Mouse (Mus musculus) adrenal gland, postnatal 10 days (tissue): ENCODE data around the gene 4931428F04Rik. TPM values are rescaled to one million over a fixed set of nuclear protein-coding genes. Genes with fewer than 3 reads are reported as not detected.
"Not testable (repeated sequence)": the region's sequence is repeated elsewhere in the genome, so short reads cannot be mapped to it uniquely, and the experiment has no call there.

Experiments used
- DNase-seq: peaks from one replicate; pipeline ENCODE4 v3.0.0; 2021; ENCODE audit warnings: mixed read lengths
- total RNA-seq, 2 experiments: library from RNA; stranded (reverse); gene quantifications; 2 replicates each; pipeline ENCODE4 v1.2.3; 2021

The 4931428F04Rik gene
- total RNA-seq, 2 experiments from 2014 or later, result 4.8 to 6.9 TPM

DNA sequence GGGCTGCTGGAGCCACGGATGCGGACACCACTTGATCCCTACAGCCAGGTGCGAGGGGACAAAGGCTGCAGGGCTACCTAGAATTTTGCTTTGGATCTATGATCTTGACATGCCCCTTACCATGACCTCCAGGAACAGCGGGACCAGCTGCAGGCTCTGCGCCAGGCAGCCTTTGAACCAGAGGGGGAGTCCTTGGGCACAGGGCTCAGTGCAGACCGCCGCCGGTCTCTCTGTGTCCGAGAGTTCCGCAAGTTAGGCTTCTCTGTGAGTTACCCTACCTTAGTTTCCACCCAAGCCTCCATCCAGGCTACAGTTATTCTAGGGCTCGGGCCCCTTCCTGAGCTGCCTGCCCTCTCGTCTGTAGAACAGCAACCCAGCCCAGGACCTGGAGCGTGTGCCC lies 18.0 kb upstream of the 4931428F04Rik start:
- DNase-seq, result no peak

DNA sequence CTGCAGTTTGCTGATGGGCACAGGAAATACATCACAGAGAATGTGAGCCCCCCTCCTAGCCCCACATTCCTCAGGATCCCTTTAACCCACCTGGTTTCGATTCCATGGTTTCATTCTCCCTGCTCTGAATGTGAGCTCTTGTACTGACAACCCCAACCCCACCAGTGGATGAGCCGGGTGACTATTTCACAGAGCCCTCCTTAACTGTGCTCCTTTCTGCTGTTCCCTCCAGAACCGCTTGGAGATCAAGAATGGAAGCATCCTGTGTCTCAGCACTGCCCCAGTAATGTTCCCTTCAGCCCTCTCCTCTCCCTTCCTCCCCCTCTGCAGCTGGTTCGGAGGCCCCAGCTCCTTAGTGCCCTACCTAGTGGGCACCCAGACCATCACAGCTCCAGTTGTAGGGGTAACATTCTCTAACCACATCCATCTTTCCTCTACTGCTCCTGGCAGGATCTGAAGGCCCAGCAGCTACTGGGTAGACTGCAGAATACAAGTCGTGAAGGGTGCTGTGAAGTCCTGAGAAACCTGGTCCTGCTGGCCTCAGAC lies 16.6 kb upstream of the 4931428F04Rik start:
- no peak for DNase-seq

DNA sequence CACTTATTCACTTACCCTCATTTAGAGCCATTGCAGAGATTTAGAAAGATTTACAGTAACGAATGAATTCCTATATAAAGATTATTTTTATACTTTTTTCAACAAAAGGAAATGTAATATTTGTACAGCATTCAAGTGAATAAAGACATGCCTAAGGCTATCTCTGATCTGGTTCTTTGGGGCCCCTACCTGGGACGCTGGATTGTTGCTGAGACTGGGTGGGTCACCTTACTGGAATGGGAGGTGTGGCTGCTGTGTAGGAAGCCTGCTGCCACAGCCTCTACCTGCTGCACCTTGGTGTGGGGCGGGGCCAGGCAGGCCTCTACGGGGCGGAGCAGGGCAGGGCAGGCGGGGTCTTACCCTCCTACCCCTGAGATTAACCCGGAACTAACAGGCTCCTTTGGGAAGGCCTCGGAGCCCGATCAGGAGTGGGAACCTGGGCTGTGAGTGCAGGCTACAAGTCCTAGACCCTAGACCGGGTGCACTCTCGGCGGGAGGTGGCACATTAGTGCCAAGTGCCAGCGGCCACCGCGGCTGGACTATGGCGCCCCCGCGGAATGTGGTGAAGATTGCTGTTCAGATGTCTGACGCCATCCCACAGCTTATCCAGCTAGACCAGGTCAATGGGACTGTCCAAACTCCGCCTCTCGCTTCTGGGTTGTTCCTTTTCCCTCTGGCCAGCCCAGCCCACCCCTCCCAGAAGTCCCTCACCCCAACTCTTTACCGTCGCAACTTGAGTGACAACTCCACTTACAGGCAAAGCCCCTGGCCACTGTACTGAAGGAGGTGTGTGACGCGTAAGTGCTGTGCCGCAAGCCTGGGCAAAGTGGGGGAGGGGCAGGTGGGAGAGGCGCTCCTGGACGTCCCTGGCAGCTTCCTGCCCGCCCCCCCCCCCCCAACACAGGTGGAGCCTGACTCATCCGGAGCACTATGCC lies 15.8 kb upstream of the 4931428F04Rik start, which contains the start of gene Elmo3:
Elmo3 (plus strand) TSS at position 391 of the 935 bp plus-strand sequence.
- DNase-seq, result peak; percentile 74

DNA sequence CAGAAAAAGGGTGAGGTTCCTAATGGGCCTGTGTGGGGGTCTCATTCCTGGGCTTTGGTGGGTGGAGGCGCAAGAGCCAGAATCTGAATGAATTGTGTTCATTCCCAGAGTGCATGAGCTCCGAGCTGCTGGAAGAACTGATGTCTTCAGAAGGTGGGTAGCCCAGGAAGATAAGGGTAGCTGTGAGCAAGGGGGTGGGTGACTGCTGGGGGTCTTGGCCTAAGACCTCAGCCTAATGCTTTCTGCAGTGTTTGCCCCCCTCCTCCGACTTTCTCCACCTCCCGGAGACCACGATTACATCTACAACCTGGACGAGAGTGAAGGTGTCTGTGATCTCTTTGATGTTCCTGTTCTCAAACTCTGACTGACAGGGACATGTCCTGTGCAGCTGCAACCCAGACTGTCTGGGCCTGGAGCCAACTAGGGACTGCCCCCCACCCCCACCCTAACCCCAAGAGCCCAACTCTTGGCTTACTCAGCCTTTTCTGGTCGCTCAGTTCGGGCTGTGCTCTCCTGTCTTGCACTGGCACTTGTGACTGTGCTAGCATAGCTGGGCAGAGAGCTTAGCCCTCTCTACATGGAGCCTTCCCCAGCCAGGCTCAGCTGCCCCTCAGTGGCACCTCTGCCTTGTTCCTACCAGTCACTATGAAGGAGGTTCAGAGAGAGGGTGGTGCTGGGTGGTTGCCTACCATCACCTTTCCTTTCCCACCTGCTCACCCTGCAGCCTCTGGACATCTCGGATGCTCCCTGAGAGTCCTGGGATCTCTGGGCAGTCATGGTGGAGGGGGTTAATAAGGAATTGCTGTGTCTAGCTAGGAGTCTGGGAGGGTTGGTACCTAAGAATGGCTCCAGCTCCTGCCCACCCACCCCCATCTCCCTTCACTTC lies 14.9 kb upstream of the 4931428F04Rik start:
- peak; percentile 32 for DNase-seq

DNA sequence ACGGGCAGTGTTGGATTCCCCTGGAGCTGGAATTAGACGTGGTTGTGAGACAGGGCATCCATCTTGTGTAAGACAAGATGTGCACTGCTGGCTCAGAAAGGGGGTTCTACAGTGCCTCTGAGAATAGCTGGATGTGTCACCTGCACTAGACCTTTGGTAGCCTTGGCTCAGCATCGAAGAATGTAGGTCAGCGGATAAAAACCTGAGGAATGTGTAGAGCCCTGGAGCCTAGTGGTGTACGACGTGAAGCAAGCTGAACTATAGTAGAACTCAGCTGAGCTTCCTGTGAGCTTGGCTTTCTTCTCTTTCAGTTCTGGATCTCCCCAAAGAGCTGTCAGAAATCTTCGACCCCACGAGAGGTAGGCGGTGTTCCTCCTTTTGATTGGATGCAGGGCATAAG lies 14.2 kb upstream of the 4931428F04Rik start:
- no peak for DNase-seq

DNA sequence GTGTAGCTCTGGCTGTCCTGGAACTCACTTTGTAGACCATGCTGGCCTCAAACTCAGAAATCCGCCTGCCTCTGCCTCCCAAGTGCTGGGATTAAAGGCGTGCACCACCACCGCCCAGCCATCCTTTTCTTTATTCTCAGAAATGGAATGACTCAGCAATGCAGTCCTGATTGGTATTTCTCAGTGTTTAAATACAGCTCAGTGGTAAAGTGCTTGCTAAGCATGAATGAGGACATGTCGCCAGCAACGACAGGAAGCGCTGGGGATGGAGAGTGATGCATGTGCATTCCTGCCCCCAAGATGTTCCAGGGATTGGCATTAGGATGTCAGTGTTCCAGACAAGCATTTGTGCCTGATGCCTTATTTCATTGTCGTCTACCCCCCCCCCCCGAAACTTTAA lies 13.7 kb upstream of the 4931428F04Rik start:
- DNase-seq, result no peak

DNA sequence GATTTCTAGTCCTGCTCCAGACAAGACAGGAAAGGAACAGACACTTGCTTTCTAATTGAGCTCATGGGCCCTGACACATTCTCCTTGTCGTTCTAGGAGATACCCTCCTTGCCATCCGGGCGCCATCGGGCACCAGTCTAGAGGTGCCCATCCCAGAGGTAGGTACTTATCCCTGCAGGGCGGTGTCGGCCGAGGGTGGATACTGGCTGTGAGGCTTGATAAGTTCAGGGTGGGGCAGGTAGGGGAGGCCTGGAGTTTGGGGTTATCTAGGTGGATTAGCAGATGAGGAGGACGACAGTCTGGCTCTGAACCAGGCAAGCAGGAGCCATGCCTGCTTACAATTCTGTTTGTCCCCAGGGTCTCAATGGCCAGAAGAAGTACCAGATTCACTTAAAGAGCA lies 10.3 kb upstream of the 4931428F04Rik start:
- no peak for DNase-seq

DNA sequence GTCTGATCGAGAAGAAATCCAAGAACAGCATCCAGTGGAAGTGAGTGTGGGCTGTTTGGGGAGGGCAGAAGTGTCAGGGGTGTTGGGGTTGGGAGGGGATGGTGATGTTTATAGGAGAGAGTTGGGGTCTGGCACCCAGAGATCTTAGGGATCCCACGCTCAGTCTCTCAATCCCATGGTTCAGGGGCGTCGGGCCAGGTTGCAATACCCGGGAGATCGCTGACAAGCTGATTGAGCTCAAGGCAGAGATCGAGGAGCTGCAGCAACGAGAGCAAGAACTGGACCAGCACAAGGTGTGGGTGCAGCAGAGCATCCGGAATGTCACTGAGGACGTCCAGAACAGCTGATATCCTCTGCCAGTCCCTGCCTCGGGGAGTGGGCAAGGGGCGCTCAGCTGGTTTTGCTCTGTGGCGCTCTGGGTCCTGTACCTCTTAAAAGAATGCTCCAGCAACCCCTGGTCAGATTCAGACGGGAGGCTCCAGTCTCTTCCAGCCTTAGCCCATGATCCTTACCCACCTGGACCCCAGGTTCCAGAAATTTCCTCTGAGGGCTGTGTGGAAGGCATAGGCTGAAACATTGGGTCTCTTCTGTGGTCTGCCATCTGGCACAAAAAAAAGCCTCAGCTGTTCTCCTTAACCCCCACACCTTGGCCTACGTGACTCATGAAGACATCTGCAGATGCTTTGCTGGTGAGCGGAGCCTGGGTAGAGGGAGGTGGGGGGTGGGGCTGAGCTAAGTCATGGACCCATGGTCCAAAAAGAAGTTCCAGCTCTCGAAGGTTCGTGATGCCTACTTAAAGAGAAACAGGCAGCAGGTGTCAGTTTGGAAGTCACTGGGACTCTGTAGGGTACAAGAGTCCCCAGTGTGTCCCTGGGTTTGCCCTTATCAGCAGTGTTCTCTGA lies 8.9 kb upstream of the 4931428F04Rik start:
- DNase-seq, result no peak

DNA sequence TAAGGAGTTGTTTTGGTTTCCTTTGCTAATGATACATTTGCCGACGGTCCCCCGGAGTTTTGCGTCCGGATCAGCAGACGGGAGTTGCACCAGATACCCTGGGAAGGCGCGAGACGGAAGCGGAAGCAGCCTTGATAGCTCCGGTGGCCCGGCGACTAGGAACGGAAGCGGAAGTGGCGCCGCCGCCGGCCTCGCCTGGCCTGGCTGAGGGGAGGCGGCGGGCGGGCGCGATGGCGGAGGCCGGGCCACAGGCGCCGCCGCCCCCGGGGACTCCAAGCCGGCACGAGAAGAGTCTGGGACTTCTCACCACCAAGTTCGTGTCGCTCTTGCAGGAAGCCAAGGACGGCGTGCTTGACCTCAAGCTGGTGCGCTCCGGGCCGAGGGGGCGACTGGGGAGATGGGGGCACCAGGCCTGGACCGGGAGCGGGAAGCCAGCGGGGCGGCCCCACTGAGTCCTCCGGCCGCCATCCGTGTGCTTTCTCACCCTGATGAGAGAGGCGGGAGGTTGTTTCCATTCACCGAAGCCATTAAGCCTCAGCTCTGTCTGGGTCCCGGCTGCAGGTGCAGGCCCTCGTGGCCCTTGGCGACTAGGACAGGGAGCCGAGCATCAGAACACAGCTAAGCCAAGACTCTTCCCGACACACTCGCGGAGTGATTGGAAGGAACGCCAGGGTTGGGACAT lies 8.0 kb upstream of the 4931428F04Rik start, which contains the start of gene E2f4:
E2f4 (plus strand) TSS at position 153 of the 682 bp plus-strand sequence.
- DNase-seq, result peak; percentile 95

DNA sequence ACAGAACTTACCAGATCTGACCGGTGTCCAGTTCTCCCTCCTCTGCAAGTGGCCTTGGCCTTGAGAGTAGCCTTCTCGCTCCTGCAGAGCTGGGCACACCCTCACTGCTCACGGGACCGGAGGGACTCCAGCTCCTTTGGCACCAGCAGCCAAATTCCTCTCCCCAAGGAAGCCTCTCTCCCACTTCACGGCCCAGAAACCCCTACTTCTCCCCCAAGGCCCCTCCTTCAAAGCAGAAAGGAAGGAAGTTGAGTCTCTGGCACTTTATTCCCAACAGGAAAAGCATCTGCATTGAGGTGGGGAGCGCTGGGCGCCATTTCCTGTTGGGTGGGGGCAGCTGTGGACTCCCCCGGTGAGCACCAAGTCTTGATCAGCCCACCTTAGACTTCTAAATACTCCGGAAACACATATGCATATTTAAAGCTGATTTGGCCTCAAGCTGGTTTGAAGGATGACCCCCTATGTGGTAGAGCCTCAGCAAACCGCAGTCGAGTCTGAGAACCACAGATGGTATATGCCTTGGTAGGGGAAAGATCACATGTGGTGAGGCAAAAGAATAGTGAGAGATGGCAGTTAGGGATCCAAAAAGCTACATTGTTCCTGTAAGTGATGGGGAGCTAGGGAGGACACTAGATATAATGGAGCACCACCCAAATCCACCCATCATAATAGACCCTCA lies 6.4 kb upstream of the 4931428F04Rik start, which contains the start of gene Exoc3l:
Exoc3l (minus strand) TSS at position 207 of the 679 bp plus-strand sequence.
- peak; percentile 70 for DNase-seq

DNA sequence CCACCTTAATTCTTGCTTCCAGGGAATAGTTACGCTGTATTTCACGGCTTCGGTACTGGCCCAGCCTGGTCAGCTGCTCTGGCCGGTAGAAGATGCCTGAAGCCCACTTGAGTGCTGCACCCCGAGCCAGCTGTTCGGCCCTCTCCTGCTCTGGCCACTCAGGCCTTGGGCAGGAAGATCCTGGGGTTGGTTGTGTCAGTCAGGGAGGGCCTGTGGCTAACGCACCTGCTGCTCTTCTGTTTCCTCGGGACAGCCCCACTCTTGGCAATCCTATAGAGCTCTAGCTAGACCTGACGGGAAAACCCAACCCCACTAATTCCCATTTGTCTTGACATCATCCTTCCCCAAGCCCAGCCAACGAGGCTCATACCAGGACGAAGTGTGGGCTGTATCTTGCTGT lies 5.6 kb upstream of the 4931428F04Rik start:
- no peak for DNase-seq

DNA sequence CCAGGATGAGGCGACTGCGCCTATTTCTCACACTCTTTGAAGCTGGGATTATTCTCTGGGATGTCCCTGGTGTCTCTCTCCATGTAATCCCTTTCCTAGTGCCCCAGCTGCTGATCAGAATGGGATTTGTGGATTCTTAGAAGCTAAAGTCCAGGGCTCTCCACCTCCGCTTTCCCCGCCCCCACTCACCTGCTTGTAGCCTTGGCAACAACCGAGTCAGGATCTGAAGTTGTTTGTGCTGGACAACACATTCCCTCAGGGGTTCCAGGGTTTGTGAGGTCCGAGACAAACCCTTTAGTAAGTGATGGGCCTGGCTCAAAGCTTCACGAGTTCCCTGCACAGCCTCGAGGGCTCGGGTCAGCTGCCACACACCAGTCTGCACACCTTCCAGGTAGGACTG lies 5.1 kb upstream of the 4931428F04Rik start:
- DNase-seq, result no peak

DNA sequence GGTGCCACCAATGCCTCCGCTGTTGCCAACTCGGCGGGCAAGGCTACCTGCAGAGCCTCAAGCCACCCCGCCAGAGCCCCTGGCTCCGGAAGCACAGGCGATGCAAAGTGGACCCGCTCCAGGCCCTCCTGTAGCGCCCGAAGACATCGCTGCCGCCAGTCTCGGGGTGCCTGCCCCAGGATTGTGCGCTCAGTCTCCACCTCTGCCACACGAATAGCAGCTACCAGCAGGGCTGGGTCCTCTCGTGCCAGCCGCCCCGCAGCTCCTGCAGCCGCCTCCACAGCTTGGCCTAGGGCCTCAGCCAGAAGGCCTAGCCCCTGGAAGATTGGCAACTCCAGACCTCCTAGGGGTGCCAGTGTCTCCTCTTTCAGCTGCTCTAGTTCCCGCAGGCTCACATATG lies 3.7 kb upstream of the 4931428F04Rik start:
- DNase-seq, result no peak

DNA sequence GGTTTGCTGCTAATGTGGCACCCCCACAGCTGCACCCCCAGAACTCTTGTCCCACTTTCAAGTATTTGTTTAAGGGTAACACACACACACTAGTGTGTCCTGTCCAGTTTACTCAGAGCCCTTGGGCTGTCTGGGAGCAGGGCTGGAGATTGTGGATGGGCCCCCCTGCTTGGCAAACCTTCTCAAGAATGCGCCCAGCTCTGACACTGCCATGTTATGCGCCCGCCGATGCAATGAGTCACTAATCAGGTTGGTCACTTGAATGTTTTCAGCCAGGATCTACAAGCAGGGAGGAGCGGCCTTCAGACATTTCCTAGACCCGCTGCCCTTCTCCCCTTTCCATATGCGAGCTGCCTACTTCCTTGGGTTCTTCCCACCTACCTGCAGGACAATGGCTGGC lies 2.8 kb upstream of the 4931428F04Rik start:
- no peak for DNase-seq

DNA sequence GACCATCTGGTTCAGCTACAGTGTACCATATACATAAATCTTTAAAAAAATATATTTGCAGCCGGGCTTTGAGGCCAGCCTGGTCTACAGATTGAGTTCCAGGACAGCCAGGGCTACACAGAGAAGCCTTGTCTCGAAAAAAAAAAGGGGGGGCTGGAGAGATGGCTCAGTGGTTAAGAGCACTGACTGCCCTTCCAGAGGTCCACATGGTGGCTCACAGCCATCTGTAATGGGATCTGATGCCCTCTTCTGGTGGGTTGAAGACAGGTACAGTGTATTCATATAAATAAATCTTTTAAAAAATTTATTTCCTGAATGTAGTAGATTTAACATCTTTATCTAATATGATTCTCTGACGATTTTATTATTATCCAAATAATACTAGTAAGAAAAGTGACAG lies 2.1 kb upstream of the 4931428F04Rik start:
- DNase-seq, result not testable (repeated sequence)

DNA sequence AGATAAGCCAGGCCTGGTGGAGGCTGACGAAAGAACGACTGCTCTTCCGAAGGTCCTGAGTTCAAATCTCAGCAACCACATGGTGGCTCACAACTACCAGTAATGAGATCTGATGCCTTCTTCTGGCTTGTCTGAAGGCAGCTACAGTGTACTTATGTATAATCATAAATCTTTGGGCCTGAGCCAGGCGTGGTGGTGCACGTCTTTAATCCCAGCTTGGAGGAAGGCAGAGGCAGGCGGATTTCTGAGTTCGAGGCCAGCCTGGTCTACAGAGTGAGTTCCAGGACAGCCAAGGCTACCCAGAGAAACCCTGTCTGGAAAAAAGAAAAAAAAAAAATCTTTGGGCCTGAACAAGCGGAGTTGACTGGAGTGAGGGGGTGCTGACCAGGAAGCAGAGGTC lies 1.7 kb upstream of the 4931428F04Rik start:
- not testable (repeated sequence) for DNase-seq

DNA sequence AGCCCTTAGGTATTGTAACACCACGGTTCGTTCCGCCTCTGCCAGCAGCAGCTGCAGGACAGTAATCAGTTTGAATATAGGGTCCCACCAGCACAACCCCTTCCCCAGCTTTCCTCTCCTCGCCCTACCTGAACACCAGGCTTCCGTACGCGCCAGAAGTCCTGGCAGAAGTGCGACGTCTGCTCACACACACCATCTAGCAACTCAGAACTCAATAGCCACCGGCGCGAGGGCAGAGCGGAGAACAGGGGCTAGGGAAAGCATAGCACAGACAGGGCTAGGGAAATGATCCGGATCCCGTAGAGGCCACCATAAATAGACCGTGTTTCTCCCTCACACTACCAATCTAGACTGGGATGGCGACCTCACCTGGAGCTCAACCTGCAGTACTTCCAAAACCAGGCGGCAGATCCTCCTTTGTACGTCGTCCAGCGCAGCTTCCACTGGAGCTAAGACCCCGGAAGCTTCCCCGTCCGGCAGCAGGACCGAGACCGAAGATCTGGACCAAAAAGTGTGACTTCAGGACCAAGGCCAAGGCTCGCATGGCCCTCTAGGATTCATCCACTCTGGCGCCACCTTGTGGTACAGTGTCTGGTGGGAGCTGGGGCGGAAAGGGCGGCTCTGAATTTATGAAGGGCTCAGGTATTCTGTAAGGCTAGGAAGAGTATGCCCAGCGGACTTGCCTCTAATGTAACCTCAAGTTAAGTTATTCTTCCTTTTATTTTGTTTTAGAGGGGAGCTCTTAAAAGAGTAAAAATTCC lies 1.1 kb upstream of the 4931428F04Rik start:
- DNase-seq, result peak; percentile 95

DNA sequence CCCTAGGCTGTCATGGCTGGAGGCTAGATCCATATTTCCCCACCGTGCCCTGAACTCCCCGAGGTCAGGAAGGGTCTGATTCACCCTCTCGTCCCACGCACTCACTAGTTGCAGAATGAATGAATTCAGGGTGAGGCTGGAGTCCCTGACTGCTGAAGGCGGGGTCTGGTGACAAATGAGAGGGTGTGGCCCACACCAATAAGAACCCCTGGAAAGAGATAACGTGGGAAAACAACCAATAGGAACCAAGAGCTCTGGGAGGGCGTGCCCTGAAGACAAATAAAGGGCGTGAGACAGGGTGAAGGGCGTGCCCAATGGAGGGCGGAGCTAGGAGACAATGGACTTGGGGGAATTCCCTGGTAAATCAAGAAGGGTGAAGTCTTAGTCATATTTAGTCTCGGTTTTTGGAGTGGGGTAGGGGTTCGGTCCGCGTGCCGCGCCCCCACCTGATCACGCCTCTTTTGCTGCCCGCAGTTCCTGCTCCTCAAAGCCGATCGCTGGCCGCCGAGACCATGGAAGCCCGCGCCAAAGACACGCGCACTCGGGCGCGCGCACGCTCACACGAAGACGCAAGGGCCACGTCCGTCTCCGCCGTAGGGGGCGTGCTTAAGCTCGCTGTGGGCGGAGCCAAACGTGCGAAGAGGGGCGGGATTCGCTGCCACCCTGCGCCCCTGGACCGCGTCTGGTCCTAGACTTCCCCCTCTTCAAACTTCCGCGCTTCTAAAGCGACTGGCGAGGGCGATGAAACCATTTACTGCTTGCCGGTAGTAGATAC lies 519 bp downstream of the 4931428F04Rik start:
- DNase-seq, result peak; percentile 94

DNA sequence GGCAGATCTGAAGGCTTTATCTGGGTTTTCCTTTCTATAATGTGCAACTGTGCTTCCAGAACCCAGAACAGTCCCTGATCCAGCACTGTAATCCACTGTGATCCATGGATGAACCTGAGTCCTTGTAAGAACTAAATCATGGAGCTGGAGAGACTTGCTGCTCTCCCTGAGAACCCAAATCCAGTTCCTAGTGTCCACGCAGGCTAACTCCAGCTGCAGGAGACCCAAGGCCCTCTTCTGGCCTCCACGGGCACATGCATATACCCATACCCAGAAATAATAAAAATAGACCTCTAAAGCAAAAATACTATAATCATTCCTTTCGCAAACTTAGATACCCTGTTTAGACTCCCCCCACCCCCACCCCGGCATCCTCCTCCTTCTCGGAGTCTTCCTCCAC lies 1.4 kb downstream of the 4931428F04Rik start:
- DNase-seq, result no peak
